Mouse (Mus musculus) CD8-positive naive resting alpha-beta T cell, adult 2 months (primary cell): ENCODE data around the gene Nsun4.

Experiments
- DNase-seq, 2 experiments: peaks; one replicate each; pipeline ENCODE4 v3.0.0; 2022; ENCODE audit warnings: low read depth in 2 of 2, low spot score in 2 of 2

The Nsun4 gene

DNA sequence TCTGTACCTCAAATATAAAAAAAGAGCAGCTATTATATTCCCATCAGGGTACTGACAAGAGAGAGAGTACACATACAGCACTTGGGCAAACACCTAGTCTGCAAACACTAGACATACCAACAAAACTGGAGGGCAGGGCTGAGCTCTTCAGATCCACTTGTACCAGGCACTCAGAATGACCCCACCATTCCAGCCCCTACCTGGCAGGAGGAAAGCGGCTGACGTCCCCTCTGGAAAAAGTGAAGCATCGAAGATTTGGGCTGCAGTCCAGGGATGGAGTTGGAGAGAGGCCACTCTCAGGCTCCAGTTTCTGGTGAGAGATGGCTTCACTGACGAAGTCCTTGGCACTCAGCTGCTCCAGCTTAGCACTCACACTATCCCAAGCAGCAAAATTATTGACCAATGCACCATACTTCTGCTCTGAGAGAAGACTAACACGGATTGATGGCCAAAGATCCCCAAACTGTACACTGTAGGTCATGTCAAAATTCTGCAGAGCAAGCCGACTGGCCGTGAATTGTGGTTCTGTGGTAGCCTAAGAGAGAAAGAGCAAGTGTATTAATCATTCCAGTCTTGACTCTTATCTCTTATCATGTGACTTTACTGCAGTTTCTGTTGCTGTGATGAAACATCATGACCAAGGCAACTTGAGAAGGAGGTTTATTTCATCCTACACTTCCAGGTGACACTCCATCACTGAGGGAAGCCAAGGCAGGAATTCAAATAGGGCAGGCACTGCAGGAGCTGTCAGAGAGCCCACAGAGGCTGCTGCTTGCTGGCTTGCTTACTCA lies 5.4 kb downstream of the Nsun4 start:
- DNase-seq = no peak

DNA sequence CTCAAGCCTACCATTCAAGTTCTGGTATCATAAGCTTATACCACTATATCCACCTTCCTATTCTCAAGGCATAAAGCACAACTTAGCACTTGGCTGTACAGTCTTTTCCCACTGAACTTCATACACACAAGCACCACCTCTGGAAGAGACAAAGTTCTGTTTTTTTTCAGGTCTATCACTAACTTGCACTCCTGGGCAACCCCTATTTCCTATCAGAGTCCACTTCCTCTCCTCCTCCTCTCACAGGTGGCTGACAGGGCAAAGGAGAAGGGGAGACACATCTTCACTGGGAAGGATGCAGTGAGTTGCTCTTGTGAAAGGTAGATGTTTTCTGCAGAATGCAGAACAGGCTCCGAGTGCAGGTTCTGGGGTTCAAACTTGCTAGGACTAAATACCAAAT lies 6.0 kb downstream of the Nsun4 start:
- no peak for DNase-seq

DNA sequence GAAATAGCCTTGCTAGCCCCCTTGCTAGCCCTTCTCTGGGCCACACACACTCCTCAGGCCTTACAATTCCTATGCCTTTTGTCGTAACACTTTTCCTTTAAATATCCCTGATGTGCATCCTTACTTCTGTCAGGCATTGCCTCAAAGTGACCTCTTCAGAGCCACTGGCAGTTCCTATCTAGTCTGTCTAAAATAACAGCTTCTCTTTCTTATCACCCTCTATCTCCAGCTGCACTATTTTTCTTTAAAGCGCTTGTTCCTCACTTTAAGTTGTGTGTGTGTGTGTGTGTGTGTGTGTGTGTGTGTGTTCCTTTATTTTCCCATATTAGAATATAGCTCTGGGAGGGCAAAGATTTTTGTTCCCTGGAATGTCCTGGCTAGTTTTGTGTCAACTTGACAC lies 7.1 kb downstream of the Nsun4 start:
- DNase-seq = no peak

DNA sequence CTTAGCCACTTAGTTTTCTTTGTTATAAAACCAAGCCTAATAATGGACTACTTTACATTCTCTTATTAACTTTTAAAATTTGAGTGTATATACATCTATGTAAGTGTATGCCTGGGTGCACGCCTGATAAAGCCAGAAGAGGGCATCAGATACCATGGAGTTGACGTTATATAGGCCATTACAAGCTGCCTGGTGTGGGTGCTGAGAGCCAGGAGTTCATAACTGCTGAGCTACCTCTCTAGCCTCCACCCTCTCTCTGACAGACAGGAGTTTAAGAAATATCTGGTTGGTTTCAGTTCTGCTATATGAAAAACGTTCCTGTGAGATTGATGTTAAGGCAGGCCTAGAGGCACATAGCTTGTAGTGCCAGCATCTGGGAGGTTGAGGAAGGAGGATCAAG lies 11.5 kb downstream of the Nsun4 start:
- no peak for DNase-seq

- no peak for DNase-seq
These were observed 13.2 kb downstream of the Nsun4 start for GRCm38 (mm10) chr4:116040466-116040865.

GRCm38 (mm10) chr4:116033374-116033773 lies 20.3 kb downstream of the Nsun4 start:
- no peak for DNase-seq

DNA sequence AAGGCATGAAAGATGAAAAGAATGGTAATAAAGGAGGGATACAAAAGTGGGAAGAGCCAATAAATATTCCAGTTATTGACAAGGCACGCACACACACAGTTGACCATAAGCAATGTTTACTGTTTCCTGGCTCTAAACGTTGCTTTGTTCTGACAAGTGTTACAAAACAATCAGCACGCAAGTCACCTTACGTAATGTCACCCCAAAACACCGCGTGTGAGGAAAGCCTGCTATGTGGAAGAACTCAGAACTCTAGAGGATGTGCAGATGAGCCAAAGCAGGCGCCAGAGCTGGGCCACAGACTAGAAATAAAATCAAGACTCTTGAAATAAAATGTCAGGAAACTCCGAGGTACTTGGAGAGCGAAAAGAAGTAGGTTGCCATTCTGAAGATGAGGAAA lies 20.8 kb downstream of the Nsun4 start:
- no peak for DNase-seq

DNA sequence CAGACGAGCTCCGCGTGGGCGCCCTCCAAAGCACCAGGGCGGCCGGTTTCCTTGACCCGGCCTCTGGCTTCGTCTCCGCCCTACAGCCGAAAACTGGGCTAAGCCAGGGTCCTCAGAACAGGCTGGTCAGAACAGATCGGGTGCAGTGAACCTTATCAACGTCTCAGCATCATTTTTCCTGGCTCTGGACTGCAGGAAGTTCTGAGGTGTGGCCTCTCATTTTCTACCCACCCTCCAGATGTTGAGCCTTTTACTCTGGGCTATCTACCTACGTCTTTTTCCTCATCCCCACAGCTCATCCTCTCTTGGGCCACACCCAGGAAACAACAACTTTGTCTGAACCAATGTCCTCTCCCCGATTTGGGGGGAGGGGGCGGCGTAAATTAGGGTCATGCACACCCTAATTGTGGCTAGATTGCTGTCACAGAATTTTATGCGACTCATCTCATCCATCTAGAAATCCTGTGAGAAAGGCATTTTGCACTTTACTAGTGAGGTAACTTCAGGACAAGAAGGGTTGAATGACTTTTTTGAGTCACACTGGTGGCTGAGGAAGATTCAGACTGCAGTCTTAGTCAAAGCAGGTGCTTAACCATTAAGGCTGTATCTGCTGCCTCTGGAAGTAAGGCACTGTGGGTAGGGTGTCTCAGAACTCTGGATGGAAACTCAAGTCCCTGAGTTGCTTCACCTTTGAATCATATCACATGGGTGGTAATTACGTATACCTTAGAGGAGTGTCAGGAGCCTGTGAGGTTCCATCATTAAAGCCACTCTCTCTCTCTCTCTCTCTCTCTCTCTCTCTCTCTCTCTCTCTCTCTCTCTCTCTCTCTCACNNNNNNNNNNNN lies 35.6 kb downstream of the Nsun4 start, which contains the start of gene Faah:
Gene Faah (minus strand): TSS at position 25 of the 845 bp plus-strand sequence.
- no peak for DNase-seq

DNA sequence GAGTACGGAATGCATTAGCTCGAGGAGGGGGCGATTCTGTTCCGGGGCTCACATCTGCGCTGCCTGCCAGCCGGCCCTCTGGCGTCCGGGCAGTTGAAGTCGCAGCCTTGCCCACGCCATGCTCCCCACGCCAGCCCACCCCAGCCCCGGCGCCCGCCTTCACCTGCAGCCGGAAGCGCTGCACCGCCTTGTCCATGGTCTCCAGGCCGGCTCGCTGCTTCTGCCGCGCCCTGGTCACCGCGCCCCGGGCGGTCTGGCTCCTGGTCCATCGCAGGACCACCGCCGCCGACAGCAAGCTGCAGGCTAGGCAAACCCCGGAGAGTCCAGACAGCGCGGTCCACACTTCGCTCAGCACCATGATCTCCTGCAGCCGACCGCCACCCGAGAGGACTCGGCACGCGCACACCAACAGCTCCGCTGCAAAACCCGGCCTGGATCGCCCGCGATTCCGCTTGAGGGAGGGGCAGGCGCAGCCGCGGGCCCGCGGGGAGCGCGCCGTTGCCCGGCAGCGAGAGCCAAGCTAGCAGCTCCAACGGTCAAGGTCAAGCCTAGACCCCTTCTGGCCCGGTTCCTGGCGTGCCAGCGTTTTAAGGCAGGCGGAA lies 36.3 kb downstream of the Nsun4 start:
- peak; percentile 60 to 67 for DNase-seq

DNA sequence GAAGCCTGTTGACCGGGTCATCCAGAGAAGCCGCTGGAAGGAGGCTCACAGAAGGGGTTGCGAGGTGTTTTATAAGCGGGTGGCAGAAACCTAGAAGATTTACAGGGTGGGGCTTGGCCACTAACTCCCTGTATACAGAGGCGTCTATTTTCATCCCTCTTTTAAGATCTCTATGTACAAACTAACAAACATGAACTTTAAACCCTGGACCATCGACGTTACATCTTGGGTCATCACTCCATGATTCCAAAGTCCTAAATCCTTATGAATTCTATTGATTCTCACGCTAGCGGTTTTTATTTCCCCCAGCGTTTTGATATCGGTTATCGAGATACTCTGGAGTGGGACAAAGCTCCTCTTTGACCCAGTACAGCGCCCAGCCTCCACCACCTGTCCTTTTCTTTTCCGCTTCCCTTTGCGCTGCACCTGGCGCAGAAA lies 36.8 kb downstream of the Nsun4 start:
- DNase-seq = no peak

DNA sequence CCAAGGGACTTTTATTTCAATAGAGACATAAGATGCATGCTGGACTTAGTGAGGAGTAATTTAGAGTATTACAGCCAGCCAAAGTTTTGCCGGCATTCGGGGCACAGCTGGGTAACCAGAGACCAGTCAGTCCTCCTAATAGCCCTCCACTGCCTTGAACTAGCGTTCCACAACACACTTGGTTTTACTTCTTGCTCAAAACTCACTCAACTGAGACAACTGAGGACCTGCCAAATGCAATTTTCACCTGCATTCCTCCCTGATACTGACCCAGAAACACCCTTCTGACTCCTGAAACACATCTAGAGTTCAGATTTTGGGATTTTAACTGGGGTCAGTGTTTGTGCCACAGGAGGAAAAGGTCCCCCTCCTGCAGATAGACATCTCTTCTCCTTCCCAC lies 37.3 kb downstream of the Nsun4 start:
- DNase-seq = no peak

DNA sequence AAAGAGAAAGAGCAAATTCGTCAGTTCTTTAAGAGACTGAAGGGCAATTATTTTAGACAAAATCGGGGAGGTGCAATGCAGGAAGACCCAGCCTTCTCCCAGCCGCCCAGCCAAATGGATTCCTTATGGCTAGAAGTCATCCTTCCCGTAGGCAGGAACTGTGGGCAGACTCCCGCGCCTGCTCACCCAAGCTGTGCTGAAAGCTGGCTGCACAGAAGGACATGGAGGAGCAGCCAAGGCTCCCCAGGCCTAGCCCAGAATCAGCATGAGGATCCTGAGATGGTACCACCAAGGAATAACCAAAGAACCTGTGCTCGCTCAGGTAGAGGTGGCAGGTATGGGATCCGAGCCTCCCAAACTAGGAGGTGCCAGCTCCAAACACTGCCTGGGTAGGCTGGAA lies 37.7 kb downstream of the Nsun4 start:
- no peak for DNase-seq

GRCm38 (mm10) chr4:116015502-116015901 lies 38.2 kb downstream of the Nsun4 start:
- DNase-seq = peak; percentile 24 to 45

DNA sequence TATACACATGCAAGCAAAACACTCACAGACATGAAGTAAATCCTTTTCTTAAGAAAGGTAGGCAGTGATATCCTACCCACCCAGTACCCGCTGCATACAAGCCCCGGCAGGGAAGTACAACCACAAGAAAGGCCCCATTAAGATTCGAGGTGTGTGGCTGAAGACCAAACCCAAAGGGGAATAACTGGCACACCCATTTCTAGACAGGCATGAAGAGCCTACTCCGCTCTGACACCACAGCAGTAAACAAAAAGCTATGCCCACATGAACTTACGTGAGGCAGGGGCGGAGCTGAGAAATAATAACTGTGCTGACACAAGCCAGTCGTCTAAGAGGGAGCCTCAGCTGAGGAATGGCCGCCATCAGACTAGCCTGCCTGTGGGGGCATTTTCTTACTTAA lies 43.5 kb downstream of the Nsun4 start:
- peak; percentile 65 to 70 for DNase-seq

GRCm38 (mm10) chr4:116001206-116001605 lies 52.5 kb downstream of the Nsun4 start:
- DNase-seq = no peak

GRCm38 (mm10) chr4:116000671-116001070 lies 53.0 kb downstream of the Nsun4 start:
- DNase-seq = no peak

- DNase-seq = no peak
These were observed 56.9 kb downstream of the Nsun4 start for GRCm38 (mm10) chr4:115996729-115997128.

DNA sequence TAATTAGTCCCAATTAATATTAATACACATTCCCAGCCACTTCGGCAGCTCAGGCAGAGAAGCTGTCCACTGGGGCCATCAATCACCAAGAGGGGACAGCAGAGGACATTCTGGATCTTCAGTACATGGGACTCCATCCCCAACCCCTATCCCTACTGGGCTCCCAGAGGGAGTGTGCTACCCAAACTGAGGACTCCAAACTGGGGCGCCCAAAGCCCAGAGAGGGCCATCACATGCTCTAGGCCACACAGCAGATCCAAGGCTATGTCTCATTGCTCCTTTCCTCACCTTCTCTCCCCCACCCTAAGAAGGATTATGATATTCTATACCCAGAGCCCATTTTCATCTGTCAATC lies 58.3 kb downstream of the Nsun4 start:
- no peak for DNase-seq

- DNase-seq = no peak
These were observed 58.9 kb downstream of the Nsun4 start for GRCm38 (mm10) chr4:115994662-115995375.

DNA sequence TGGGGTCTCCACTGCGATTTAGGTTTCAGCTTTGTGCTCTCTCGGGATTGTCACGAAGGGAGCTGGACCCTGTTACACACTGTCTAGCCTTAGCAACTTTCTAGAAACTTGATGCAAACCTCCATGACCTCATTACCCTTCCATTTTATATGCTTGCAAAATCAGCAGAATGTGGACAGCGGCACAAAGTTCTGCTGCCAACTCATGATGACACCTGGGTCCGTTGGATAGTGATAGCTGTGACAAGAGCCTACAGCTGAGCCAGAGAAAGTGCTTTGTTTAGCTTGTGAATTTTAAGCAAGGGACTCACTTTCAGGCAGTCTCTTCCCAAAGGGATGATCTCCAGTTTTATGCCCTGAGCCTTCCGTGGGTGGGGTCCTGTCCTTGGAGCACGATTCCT lies 64.3 kb downstream of the Nsun4 start:
- DNase-seq = no peak

DNA sequence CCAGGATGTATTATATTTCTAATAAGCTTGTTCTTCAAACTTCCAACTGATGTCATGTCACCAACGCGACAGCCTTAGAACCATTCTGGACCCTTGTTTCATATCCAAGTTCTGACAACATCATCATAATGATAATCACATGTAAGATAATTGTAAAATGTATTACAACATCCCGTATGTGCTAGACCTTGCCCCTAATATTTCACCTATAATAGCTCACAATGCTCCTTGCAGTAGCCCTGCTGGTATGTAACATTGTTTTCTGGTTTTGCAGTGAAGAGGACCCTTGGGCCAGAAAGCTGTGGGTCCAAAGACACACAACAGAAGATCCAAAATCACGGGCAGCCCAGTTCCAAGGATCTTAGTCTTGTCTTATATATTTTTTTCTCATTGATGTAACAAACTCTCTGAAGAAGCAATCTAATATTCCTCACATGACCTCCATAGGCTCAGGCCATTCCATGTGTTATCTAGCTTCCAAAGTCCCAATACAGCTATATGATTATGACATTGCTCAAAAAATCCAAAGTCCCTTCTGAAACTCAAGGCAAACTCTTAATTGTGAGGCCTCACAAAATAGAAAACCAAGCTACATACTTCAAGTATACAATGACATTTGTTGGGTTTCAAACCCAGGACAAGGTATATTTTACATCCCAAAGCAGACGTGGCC lies 65.7 kb downstream of the Nsun4 start:
- DNase-seq = no peak
